Mouse (Mus musculus): ENCODE measurements around the gene Foxo3. TPM values are rescaled to one million over a fixed set of nuclear protein-coding genes. Genes with fewer than 3 reads are reported as not detected.

Foxo3 gene
- total and polyA plus RNA-seq, 3 experiments: 9.2 to 18.2 (median 12.6) TPM

DNA sequence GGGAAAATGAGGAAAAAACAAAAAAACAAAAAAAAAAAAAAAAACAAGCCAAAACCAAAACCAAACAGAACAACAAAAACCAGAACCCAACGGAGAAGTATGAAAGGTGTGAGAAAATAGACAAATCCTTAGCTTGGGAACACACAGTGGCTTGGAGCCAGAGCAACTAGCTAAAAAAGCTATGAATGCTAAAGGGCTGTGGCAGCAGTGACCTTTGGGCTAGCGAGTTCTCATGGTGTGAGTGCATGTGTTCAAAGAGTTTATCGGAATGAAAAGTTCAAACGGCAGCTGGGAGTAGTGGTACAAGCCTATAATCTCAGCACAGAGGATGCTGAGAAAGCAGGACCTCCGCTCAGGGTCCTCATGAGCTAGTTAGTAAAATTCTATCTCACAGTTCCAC, 12.4 kb downstream of the Foxo3 start:
- H3K9ac ChIP-seq (ENCODE audit: insufficient read depth, low read depth): no peak overlapping the region
- dilution Hi-C loops (cut with MboI; ENCODE audit: extremely low pct_ligation_motif_present, extremely low pct_unique_long_range_greater_than_20kb, low sequenced_read_pairs): no loop called here
- no peaks in the 10 kb centered on the region for H3K27me3 ChIP-seq (replicated peaks)

DNA sequence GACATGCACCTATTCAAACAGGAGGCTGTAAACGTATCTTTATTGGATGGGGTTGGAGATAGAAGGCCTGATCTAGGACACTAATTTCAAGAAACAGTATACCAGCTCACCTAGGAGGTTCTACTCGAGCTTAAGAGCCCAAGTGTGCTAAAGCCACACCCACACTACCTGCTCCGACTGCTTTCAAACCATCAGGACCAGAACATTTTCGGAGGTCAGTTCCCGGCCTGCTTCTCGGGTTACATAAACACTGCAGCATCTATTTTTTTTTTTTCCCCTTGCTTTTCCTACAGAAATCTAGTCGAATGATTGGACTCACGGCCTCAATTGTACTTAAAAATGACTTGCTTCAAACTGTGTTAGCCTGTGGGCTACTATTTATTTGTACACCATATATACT, 12.9 kb downstream of the Foxo3 start:
- Histone ChIP-seq H3K27ac (ENCODE audit: insufficient read depth, low read depth) (no peak overlapping the region), H3K4me3 (replicated peaks in 1 of 3; ENCODE audit: low read depth in 2 of 3, low read length in 2 of 3, poor library complexity in 1 of 3) (no peak overlapping the region), H3K4me1 (ENCODE audit: control insufficient read depth in 1 of 2, insufficient read depth in 2 of 2) (peaks cover 2 to 14% of the 10 kb centered on the region in 2 experiments; a peak in 3 of 4 replicates), H3K9me3 (replicated peaks; ENCODE audit: low read length) (no peaks in the 10 kb centered on the region), H3K9ac (ENCODE audit: insufficient read depth, low read depth) (no peak overlapping the region), H3K4me2 (ENCODE audit: insufficient read depth, low read depth, poor library complexity, severe bottlenecking) (no peak overlapping the region), H3K27me3 (replicated peaks) (no peaks in the 10 kb centered on the region), H3K36me3 (replicated peaks in 1 of 2; ENCODE audit: control insufficient read depth in 1 of 2, insufficient read depth in 1 of 2, low read length in 1 of 2) (peaks cover 28 to 88% of the 10 kb centered on the region in 2 experiments), H3K79me2 (replicated peaks; ENCODE audit: control insufficient read depth, extremely low read depth, insufficient read depth, poor library complexity, severe bottlenecking) (peaks cover 11% of the 10 kb centered on the region)
- TF ChIP-seq CTCF (conservative IDR thresholded peaks at IDR 0.05 in 1 of 2, IDR thresholded peaks at IDR 0.05 in 1 of 2; ENCODE audit: low read depth in 2 of 2, low read length in 2 of 2): no peak
- TF ChIP-seq NELFE (IDR thresholded peaks at IDR 0.05; ENCODE audit: low read depth, low read length): no peak
- no peak for TF ChIP-seq ZNF384 (IDR thresholded peaks at IDR 0.05; ENCODE audit: low read depth, low read length)
- no peak for TF ChIP-seq MYC (IDR thresholded peaks at IDR 0.05; ENCODE audit: low read depth, low read length)
- no peak for TF ChIP-seq HCFC1 (IDR thresholded peaks at IDR 0.05; ENCODE audit: low read depth, low read length)
- TF ChIP-seq POLR2A (IDR thresholded peaks at IDR 0.05; ENCODE audit: low read depth, low read length): no peak
- dilution Hi-C loops (cut with MboI; ENCODE audit: extremely low pct_ligation_motif_present, extremely low pct_unique_long_range_greater_than_20kb, low sequenced_read_pairs) (no loop called here), in situ Hi-C loops (cut with MboI; ENCODE audit: low pct_ligation_motif_present, low pct_unique_long_range_greater_than_20kb, low sequenced_read_pairs) (no loop called here)
- no peak for DNase-seq (ENCODE audit: extremely low read depth)

More for the DNA sequence above, 12.4 kb downstream of the Foxo3 start:
- Histone ChIP-seq H3K79me2 (replicated peaks; ENCODE audit: control insufficient read depth, extremely low read depth, insufficient read depth, poor library complexity, severe bottlenecking) (peaks cover 15% of the 10 kb centered on the region), H3K9me3 (replicated peaks; ENCODE audit: low read length) (no peaks in the 10 kb centered on the region), H3K4me1 (ENCODE audit: control insufficient read depth in 1 of 2, insufficient read depth in 2 of 2) (peaks cover 2 to 18% of the 10 kb centered on the region in 2 experiments), H3K4me2 (ENCODE audit: insufficient read depth, low read depth, poor library complexity, severe bottlenecking) (no peak overlapping the region), H3K36me3 (replicated peaks in 1 of 2; ENCODE audit: control insufficient read depth in 1 of 2, insufficient read depth in 1 of 2, low read length in 1 of 2) (peaks cover 28 to 89% of the 10 kb centered on the region in 2 experiments), H3K27ac (ENCODE audit: insufficient read depth, low read depth) (no peak overlapping the region), H3K4me3 (replicated peaks in 1 of 3; ENCODE audit: low read depth in 2 of 3, low read length in 2 of 3, poor library complexity in 1 of 3) (no peak overlapping the region)
- no peak for DNase-seq (ENCODE audit: extremely low read depth)
- TF ChIP-seq ZMIZ1 (IDR thresholded peaks at IDR 0.05; ENCODE audit: low read depth, low read length): no peak
- TF ChIP-seq JUND (conservative IDR thresholded peaks at IDR 0.05; ENCODE audit: low read depth, low read length): no peak
- no peak for TF ChIP-seq SMC3 (IDR thresholded peaks at IDR 0.05; ENCODE audit: low read depth, low read length)
- in situ Hi-C loops (cut with MboI; ENCODE audit: low pct_ligation_motif_present, low pct_unique_long_range_greater_than_20kb, low sequenced_read_pairs): no loop called here

DNA sequence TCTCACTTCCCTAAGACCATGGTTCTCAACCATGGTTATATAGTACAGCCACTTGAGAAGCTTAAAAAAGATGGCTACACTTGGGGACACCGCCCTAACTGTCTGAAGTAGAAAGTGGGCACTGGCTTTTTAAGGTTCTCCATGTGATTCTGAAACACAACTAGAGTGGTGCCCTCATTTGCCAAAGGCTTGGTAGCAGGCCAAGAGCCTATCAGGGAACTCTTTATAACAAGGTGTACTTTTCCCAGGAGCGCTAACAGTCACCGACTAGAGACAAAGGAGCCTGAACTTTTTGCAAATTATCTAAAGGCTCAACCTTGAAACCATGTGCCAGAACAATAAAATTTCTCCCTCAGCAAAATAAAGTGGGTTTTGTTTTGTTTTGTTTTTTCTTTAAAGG, 14.5 kb downstream of the Foxo3 start:
- peaks cover 0 to 6% of the 10 kb centered on the region in 2 experiments; a peak in 2 of 4 replicates for H3K4me1 ChIP-seq (ENCODE audit: control insufficient read depth in 1 of 2, insufficient read depth in 2 of 2)

More for the DNA sequence above, 14.5 kb downstream of the Foxo3 start:
- TF ChIP-seq MAFK (IDR thresholded peaks at IDR 0.05; ENCODE audit: insufficient replicate concordance, low read length): no peak
- TF ChIP-seq UBTF (IDR thresholded peaks at IDR 0.05; ENCODE audit: low read depth, low read length): no peak
- TF ChIP-seq SIN3A (IDR thresholded peaks at IDR 0.05; ENCODE audit: low read length): no peak
- no peak for TF ChIP-seq NELFE (IDR thresholded peaks at IDR 0.05; ENCODE audit: low read depth, low read length)
- no peak for TF ChIP-seq ETS1 (conservative IDR thresholded peaks at IDR 0.05; ENCODE audit: low read depth, low read length)
- no peak for TF ChIP-seq GABPA (IDR thresholded peaks at IDR 0.05; ENCODE audit: insufficient replicate concordance, low read depth, low read length)
- TF ChIP-seq RCOR1 (conservative IDR thresholded peaks at IDR 0.05; ENCODE audit: low read depth, low read length): no peak
- no peak overlapping the region for H3K4me2 ChIP-seq (ENCODE audit: insufficient read depth, low read depth, poor library complexity, severe bottlenecking)
- H3K27ac ChIP-seq (ENCODE audit: insufficient read depth, low read depth): no peak overlapping the region
- H3K9ac ChIP-seq (ENCODE audit: insufficient read depth, low read depth): no peak overlapping the region
- H3K9me3 ChIP-seq (replicated peaks; ENCODE audit: low read length): no peaks in the 10 kb centered on the region
- no peaks in the 10 kb centered on the region for H3K27me3 ChIP-seq (replicated peaks)
- H3K79me2 ChIP-seq (replicated peaks; ENCODE audit: control insufficient read depth, extremely low read depth, insufficient read depth, poor library complexity, severe bottlenecking): peaks cover 3% of the 10 kb centered on the region; the same call in 1 of the 2 replicates
- H3K4me3 ChIP-seq (replicated peaks in 1 of 3; ENCODE audit: low read depth in 2 of 3, low read length in 2 of 3, poor library complexity in 1 of 3): no peak overlapping the region
- in situ Hi-C loops (cut with MboI; ENCODE audit: low pct_ligation_motif_present, low pct_unique_long_range_greater_than_20kb, low sequenced_read_pairs) (no loop called here), dilution Hi-C loops (cut with MboI; ENCODE audit: extremely low pct_ligation_motif_present, extremely low pct_unique_long_range_greater_than_20kb, low sequenced_read_pairs) (no loop called here)
- peaks cover 29 to 88% of the 10 kb centered on the region in 2 experiments for H3K36me3 ChIP-seq (replicated peaks in 1 of 2; ENCODE audit: control insufficient read depth in 1 of 2, insufficient read depth in 1 of 2, low read length in 1 of 2)
- no peak for DNase-seq (ENCODE audit: extremely low read depth)
